Mouse (Mus musculus) thymus, adult 18-20 months (tissue): ENCODE data around the gene Pard3.

ENCODE experiments used
- DNase-seq, 2 experiments: peaks; one replicate each; pipeline ENCODE4 v3.0.0; 2022; ENCODE audit warnings: mixed read lengths in 2 of 2

Pard3 gene

DNA sequence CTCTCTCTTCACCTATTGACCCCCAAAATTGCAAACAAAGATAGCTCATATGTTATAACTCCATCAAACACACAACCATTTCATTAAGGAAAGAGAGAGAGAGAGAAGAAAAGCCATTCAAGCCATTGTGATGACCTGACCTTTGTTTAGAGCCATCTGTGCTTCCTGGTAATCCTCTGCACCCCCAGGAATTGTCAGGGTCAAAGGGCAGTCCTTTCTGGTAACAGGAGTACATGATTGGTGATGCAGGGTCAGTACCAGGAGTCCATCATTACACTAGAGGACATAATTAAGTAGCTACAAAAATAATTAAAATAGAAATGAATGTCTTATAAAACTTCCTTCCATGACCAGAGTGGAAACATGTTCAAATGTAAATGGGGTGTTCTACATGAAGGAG, 493.9 kb downstream of the Pard3 start:
- no peak for DNase-seq

GRCm38 (mm10) chr8:127563634-127564033, 499.9 kb downstream of the Pard3 start:
- DNase-seq = no peak

DNA sequence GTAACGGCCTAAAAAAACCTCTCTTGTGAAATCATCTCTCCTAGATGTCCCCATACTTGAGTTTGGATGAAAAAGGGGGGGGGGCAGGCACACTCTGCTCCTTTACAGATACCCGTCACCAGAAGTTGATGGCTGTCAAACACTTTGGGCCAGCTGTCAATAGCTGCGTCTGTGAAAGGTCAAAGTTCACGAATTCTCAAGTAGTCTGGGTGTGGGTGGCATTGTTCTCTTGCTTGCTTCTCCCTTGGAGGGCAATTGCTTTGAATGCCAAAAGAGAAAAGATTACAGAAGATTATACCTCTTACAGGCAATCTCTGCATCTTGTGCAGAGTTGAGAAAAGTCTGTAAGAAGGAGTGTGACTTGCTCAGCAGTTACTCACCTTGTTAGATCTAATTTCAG, 500.7 kb downstream of the Pard3 start:
- no peak for DNase-seq

DNA sequence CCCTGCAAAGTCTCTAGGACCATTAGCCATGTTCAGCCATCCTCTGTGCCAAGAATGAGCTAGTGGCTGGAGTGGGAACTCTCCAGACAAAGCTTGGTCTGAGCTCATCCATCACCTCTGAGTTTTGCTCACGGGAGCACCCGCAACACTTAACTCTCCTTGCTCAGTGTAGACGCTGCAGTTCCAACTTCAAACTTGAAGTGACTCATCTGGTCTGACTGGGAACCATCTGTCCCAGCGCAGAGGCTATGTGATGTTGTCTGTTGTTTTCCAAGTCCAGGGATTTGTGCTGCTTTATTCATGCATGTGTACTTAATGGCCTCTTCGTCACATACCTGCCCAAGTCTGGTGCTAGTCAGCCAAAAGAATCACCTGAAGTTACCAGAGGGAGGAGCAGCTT, 505.5 kb downstream of the Pard3 start:
- no peak for DNase-seq

- DNase-seq = no peak
Measured at GRCm38 (mm10) chr8:127570527-127570926, 506.8 kb downstream of the Pard3 start.

- DNase-seq = no peak
Measured at GRCm38 (mm10) chr8:127572493-127572892, 508.8 kb downstream of the Pard3 start.

DNA sequence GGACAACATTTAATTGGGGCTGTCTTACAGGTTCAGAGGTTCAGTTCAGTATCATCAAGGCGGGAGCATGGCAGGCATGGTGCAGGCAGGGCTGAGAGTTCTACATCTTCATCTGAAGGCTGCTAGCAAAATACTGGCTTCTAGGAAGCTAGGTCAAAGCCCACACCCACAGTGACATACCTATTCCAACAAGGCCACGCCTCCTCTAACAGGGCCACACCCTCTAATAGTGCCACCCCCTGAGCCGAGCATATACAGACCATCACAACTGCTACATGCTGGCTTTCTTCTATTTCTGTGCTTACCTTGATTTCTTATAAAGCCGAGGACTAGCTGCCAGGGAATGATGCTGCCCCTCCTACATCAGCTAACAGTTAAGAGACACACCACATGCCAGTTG, 513.0 kb downstream of the Pard3 start:
- DNase-seq = no peak

- DNase-seq = no peak
Measured at GRCm38 (mm10) chr8:127577656-127578055, 514.0 kb downstream of the Pard3 start.

GRCm38 (mm10) chr8:127579436-127579835, 515.7 kb downstream of the Pard3 start:
- DNase-seq = no peak

GRCm38 (mm10) chr8:127583429-127583828, 519.7 kb downstream of the Pard3 start:
- DNase-seq = no peak

DNA sequence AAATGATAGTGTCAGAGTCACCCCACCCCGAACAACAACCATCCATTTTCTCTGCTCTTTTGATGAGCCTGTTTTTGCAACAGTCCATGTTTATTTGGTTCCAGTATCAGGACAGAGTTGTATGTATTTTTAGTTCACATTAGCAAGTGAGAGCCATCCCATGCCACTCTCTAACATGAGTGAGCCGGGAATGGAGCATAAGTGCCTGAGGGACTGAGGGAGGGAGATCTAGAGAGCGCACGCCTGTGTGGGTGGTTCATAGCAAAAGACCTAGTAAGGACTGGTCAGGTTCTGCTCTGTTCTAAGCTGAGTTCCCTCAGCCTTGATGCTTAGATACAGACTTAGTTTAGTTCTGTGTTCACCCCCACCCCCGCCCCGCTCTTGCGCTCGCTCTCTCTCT, 521.9 kb downstream of the Pard3 start:
- no peak for DNase-seq

DNA sequence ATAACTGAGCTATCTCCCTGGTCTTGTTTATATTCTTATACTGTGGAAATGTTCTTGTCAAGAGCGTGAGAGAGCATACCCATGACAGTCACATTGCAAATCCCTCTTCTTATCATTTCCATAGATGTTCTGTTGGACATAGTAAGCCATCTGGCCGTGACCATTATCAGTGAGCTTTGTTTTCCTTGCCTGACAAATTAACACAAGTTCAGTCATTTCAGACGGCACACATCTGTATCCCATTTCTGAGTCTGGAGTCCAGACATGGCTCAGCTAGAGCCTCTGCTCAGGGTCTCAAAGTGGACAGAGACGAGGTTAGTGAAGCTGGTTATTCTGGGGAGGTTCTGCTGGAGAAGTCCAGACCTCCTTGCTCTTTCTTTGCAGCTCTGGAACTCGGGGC, 523.0 kb downstream of the Pard3 start:
- no peak for DNase-seq

GRCm38 (mm10) chr8:127588313-127588712, 524.6 kb downstream of the Pard3 start:
- DNase-seq = peak; percentile 15 to 22

- peak; percentile 31 to 32 for DNase-seq
Measured at GRCm38 (mm10) chr8:127589291-127589690, 525.6 kb downstream of the Pard3 start.

GRCm38 (mm10) chr8:127590674-127591186, 527.0 kb downstream of the Pard3 start:
- no peak for DNase-seq

DNA sequence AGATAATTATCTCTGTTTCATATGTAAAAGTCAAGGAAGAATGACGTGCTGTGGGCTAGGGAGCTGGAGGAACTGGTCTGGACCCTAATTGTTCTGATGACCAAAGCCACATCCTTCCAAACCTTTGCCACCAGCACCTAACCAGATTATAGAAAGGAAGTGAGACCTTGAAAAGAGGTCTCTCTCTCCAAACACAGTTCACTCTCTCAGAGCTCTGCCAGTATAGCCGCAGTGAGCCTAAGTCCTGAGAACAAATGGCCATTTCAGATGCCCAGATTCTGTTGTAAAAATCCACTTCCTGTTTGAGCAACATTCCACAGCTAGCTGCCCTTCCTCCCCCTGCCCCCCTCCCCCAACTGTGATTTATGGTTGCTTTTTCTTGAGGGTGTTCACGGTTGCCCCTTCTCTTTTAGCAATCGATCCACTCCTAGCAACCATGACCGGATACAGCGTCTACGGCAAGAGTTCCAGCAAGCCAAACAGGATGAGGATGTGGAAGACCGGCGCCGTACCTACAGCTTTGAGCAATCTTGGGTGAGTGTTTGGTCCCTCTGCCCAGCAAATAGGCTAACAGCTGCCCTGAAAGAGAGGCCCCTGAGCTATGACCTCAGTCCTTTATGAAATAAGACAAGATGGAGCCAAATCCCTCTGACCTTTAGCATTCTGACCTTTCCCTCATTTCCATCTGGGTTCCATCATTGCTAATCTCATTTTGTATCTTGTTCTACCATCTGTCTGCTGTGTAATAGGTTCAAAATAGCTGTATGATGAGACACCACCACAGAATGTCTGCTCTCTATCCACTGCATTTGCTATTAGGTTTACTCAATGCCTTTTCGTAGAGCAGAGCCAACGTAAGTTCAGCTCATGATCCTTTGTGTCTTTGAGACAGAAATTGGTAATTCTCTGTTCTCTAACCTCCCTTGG, 529.2 kb downstream of the Pard3 start:
- no peak for DNase-seq

DNA sequence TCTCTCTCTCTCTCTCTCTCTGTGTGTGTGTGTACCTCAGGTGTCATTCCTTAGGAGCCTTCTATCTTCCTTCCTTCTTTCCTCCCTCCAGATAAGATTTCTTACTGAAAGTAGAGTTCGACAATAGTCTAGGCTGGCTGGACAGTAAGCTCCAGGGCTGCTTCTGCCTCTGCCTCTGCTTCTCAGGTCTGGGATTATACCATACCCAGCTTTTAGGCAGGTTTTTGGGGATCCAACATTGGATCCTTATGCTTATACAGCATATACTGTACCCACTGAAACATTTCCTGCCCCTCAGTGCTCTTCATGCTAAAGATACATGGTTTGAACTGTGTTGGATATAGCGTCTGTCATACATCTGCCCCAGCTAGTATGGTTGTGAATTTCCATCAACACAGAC, 536.9 kb downstream of the Pard3 start:
- DNase-seq = no peak

DNA sequence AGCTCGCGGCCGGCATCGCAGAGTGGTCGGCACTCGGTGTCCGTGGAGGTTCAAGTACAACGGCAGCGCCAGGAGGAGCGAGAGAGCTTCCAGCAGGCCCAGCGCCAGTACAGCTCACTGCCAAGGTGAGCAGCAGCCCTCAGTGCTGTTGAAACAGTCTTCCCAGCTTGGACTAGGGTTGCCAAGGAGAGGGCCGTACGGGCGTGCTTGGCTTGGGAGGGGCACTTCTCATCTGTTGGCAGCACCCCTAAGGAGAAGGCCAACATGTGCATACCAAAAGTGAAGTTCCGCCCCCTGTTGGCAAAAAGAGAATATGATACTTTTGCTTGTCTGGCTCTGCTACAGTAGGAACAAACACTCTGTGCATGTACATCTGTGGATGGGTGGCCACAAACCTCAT, 539.4 kb downstream of the Pard3 start:
- DNase-seq = no peak

GRCm38 (mm10) chr8:127608541-127609270, 545.0 kb downstream of the Pard3 start:
- no peak for DNase-seq

GRCm38 (mm10) chr8:127609316-127609715, 545.6 kb downstream of the Pard3 start:
- DNase-seq = no peak

- DNase-seq = no peak
Measured at GRCm38 (mm10) chr8:127614206-127614605, 550.5 kb downstream of the Pard3 start.

DNA sequence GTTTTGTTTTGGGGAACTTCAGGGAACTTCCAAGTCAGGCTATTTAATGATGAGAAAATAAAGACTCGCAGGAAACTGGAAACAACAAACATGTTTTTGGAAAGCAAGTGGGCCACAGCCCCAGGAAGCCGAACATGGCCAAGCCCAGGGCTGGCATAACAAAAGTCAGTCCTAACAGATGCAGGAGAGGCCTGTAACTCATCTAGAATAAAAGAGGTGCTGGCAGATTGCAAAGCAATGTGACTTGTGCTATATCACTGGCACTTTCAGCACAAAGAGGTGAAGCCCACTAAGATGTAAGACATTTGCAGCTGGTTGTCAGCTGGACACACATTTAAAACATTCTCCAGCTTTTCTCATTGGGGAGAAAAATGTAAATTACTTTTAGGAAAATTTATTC, 553.0 kb downstream of the Pard3 start:
- DNase-seq = no peak

- DNase-seq = no peak
Measured at GRCm38 (mm10) chr8:127622137-127622536, 558.4 kb downstream of the Pard3 start.
